Mouse (Mus musculus) liver, adult (tissue): Measurements from ENCODE around the gene Ddx43.

Experiments used
- GATA4 ChIP-seq: IDR thresholded peaks from 2 replicates; pipeline ENCODE4 v1.6.1; 2014; ENCODE audit warnings: mild to moderate bottlenecking, low read length; ENCODE audit not compliant: insufficient replicate concordance

The Ddx43 gene

DNA sequence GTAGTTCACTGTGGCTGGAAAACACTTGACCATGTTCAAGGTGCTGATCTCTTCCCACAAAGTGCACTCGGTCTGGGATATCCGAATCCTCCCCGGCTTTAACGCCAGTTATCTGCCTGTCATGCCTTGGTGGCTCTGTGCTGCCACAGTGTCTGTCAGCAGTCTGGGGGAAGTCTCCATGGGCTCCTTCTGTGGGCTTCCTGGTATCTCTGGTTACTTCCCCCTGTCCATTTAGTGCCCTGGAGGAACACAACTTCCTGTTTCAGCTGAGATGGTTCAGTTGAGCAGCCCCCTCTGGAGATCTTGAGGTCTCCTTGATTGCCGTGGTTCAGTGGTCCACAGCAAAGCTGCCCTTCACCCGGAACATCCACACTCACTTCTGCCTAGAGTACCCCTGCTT is 32.6 kb downstream of the Ddx43 start:
- no peak for TF ChIP-seq GATA4

DNA sequence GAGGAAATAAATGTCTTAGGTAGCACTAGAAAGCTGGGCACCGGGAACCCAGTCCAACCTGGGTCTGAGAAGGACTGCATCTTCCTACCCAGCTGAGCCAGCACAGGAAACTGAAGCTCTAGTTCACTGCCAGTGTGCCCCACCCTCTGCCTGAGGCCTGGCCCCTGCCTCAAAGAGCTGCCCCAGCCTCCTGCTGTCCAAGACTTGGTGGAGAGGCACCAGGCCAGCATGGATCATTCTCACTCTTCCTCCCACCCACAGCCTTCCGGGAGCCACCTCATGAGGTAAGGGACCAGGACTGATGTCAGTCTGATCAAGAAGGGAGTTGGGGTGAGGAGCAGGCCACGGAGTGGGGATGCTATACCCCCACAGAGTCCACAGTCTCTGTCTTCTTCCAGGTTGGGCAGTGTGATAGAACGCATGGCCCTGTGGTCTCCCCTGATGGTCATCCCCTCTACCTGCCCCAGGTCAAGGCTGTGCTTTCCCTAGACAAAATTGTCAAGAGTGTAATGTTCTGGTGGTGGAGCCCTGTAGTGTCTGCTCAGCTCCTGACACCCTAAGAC is 33.4 kb downstream of the Ddx43 start:
- no peak for TF ChIP-seq GATA4

DNA sequence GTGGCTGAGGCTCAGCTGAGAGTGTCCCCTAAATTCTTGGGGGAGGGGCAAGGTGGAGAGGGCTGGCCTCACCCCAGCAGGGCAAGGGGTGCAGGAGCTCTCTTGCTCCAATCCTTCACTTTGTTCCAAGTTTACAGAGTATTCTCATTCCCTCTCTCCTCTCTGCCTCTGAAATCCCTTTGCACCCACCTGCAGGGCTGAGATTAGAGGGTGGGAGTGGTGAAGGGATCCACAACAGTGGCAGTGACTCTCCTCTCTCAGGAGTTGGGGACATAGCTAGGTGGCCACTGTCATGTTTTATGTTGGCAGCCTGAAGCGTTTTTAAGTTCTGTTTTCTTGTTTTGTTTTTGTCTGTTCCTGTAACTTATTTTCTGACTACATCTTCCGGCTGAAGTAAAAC is 34.0 kb downstream of the Ddx43 start:
- TF ChIP-seq GATA4 = no peak

DNA sequence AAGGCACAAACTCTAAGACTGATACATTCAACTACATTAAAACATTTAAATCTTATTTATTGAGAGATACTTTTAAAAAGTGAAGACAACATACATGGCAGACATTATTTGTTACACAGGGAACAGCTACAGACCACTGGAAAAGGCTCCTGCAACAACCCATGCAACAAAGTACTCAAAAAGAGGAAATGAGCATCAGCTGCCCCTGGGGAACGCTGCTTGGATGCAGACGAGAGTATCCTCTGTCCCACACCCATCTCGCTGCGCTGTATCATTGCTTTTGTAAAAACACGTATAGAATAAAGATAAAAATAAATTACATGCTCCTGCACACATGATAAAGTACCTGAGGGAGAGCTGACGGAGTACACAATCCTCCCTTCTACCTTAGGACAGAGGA is 34.9 kb downstream of the Ddx43 start:
- no peak for TF ChIP-seq GATA4

DNA sequence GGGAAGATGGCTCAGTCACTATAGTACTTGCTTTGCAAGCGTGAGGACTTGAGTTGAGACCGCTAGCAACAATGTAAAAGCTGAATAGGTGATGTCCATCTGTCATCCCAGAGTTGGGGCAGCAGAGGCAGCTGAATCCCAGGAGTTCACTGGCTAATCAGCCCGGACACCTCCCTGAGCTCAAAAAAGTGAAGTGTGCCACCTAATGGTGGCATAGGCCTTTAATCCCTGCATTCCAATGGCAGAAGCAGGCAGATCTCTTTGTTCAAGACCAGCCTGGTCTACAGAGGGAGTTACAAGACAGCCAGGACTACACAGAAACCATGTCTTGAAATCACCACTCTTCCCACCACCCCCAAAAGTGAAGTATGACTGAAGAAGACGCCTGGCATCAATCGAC is 36.9 kb downstream of the Ddx43 start:
- no peak for TF ChIP-seq GATA4

DNA sequence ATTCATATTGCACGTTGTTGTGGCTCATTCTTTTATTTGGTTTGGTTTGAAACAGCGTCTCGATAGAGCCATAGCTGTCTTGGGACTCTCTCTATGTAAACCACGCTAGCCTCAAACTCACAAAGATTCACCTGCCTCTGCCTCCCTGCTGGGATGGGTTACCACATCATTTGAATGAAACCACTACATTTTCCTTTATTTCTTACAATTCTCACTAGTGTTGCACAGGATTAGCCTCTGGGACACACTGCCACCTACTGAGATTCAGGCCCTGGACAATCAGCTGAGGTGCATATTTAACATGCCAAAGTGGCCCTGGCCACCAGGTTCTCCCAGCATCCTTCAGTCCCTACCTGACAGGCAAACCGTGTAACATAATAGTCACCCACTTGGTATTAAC is 43.8 kb downstream of the Ddx43 start:
- no peak for TF ChIP-seq GATA4

DNA sequence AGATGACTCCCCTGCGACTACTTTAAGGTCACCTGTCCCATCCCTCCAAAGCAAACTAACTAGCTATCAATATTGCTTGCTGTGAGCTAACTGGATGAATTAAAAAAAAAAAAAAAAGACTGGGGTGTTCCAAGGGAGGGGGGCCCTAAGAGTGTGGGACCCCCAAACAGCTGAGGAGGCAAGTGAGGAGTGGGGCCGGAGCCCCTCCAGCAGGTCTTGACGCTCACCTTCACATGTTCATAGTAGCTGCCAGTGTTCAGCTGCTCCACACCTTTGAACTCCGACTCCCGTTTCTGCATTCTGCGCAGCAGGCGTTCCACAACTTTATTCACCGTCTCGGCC is 46.6 kb downstream of the Ddx43 start:
- no peak for TF ChIP-seq GATA4

DNA sequence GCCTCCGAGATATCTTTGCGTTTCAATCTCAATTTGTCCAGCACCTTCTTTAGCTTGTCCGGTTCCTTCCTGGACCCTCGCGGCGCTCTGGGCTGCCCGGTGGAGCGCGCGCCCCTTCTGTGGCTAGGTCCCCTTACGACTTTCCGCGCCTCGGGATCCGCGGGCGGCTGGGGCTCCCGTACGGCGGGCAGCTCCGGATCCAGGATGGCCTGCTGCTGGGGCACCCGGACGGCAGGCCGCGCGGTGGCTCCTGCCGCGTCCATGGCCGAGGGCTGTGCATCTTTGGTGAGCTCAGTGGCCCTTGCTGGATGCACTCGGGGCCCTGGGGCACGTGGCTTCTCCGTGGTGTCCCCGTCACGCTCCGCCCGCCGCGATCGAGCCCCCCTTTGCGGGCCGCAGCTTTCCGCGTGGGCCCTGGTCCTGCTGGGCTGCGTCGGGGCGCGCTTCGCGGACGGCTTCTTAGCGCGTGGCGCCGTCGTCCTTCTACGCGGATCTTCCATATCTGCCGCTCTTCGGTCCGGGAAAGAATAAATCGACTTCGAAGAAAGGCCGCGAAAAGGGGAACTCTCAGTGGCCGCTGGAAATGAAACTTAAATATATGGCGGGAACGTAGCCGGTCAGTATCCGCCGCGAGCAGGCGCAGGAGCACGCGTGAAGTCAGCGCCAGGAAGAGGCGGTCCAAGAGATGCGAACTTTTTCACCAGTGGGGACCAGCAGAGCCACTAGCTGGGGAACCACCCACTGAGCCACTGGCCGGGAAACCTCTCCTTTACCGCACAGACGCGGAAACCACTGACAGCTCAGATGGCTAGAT is 47.2 kb downstream of the Ddx43 start, which contains the start of gene Cgas:
Cgas (minus strand) TSS at position 659 of the 814 bp plus-strand sequence.
- no peak for TF ChIP-seq GATA4

DNA sequence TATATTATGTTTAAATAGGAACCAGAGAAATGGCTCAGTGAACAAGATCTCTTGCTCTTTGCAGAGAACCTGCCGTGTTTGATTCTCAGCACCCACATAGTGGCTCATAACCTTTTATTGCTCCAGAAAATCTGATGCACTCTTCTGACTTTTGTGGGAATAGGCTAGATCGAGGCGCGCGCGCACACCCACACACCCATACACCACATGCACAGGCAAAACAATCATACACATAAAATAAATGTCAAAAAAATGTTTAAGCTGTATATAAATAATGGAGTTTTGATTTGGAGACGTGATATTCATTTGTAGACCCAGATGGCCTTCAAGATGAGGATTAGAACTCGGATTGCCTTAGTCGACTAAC is 52.0 kb downstream of the Ddx43 start:
- no peak for TF ChIP-seq GATA4

DNA sequence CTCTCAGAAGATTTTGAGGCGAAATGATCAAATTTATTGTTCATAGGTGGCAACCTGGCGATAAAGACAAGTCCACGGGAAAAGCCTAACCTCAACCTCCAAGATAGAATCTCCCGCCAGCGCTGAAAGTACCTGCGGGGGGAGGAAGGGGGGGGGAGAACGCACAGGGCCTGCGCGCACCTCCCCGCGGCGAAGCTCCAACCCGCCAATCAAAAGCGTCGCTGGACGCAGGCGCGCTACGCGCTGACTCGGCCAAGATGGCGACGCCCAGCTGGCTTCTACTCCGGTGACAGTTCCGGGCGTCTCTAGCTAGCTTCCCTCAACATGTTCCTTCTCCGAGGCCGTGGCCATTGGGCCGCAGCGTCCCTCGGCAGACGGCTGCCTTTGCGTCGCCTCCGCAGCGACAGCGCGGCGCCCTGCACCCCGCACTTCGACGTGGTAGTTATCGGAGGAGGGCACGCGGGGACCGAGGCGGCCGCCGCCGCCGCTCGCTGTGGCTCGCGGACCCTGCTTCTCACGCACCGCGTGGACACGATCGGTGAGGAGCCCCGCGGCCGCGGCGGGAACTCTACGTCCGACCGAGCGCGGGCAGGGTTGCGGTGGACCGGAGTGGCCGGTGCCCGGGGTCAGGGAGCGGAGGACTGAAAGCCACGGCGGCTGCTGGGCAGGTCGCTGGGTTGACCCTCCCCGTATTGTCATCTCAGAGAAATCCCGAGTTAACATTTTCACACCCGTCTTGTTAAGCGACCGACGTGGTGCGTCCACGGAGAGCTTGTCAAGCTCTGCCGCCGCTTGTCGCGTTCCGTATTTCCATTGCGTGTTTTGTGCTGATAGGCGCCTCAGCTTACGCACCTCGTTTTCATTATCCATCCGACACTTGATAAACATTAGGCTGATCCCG is 52.6 kb downstream of the Ddx43 start, which contains the start of the genes Mto1 and Gm17324:
Mto1 (plus strand) TSS at position 236 of the 901 bp plus-strand sequence.
Gm17324 (minus strand) TSS at position 814 of the 901 bp plus-strand sequence.
- peak; percentile 45; the same call in 1 of the 2 replicates for TF ChIP-seq GATA4

DNA sequence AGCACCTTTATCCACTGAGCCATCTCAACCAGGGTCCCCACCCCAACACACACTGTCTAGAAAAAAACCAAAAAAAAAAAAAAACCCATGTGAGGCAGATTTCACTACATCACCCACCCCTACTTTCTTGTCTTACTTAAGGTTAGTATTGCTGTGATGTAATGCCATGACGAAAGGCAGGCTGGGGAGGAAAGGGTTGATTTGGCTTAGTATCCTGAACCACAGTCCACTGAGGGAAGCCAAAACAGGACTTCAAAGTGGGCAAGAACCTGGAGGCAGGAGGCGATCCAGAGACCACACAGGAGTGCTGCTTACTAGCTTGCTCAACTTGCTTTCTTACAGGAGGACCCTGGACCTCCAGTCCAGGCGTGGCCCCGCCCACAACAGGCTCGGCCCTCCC is 54.8 kb downstream of the Ddx43 start:
- no peak for TF ChIP-seq GATA4

DNA sequence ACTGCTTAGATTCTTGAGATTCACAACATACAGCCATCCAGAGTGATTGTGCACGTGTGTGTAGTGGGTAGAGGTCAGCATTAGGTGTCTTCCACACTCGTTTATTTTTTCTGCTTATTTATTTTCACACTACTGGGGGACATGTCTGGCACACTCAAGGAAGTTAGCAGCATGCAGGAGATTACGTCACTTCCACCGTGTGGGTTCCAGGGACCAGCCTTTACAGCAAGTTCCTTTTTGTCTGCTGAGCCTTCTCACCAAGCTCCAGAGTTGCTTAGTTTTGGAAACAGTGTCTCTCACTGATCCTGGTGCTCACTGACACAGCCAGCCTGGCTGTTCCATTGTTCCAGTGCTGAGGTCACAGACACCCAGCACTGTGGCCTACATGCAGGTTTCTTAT is 55.8 kb downstream of the Ddx43 start:
- TF ChIP-seq GATA4 = no peak

DNA sequence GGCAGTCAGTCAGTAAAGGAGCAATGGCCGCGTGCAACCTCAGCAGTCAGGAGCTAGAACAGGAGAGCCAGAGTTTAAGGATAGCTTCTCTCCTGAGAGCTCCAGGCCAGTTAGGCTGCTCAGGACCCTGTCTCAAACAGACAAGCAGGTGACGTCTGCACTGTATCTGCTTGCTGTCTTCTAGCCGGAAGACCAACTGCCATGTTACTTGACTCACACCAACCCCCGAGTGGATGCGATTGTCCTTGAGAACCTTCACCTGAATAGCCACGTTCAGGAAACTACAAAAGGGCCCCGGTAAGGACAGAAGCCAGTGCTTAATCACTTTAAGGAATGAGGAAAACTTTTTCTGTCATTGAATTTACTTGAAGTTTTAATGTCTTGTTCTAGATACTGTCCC is 61.4 kb downstream of the Ddx43 start:
- TF ChIP-seq GATA4 = no peak

DNA sequence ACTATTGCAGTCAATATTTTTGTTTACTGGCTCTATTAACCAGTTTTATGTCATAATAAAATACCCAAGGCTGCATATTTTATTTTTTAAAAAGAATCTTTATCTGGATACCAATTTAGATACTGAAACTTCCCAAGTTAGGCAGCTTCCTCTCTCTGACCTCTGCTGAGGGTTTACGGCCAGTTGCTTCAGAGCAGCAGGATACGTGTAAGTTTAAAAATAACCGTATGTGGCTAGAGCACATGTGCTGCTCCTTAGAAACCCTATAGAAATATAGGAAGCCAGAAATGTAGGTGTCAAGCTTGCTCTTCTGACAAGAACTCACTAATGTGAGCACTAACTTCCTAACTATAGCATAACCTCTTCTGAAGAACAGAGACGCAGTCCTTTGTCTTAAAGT is 67.8 kb downstream of the Ddx43 start:
- no peak for TF ChIP-seq GATA4

DNA sequence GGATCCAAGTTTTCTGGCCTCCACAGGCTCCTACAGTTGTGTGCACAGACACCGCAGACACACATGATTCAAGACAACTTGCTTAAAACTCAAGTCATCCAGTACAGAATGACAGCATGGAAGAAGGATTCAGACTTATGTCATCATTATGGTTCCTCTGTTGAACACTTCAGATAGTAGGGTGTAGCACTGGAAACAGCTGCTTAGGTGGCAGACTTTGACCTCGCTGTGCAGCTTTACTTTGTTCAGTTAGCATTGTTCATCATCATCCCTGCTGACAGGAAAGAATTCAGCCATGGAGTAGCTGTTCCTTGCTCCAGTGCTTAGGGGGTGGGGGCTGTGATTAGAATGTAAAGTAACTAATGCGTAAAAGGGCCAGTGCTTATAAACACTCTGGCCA is 70.1 kb downstream of the Ddx43 start:
- TF ChIP-seq GATA4 = no peak
